Mouse (Mus musculus) spleen, adult 2 months (tissue): ENCODE results near the gene Trmt112. TPM values are rescaled to one million over a fixed set of nuclear protein-coding genes. Genes with fewer than 3 reads are reported as not detected.

Experiments
- DNase-seq, 2 experiments: peaks; one replicate each; pipeline versions ENCODE4 v3.0.0 to v3.0.0-alpha.2; 2012 to 2021; ENCODE audit warnings: low spot score in 2 of 2, low read depth in 1 of 2
- H3K27ac ChIP-seq: fragments of 200-500 bp; 2 replicates; pipeline ENCODE4 v1.5.1; 2012; ENCODE audit warnings: low read length, inconsistent platforms; ENCODE audit not compliant: insufficient read depth
- H3K27me3 ChIP-seq: fragments of 200-500 bp; 2 replicates; pipeline ENCODE4 v1.6.1; 2012; ENCODE audit warnings: mild to moderate bottlenecking, moderate library complexity, low read length, inconsistent platforms; ENCODE audit not compliant: control insufficient read depth, insufficient read depth
- H3K36me3 ChIP-seq: fragments of 200-500 bp; 2 replicates; pipeline ENCODE4 v1.6.1; 2012; ENCODE audit warnings: mild to moderate bottlenecking, low read length, inconsistent platforms; ENCODE audit not compliant: control insufficient read depth, insufficient read depth
- H3K4me1 ChIP-seq: fragments of 200-500 bp; 2 replicates; pipeline ENCODE4 v1.6.1; 2011; ENCODE audit warnings: inconsistent platforms; ENCODE audit not compliant: control insufficient read depth, insufficient read depth, insufficient read length
- H3K4me3 ChIP-seq: fragments of 200-500 bp; 2 replicates; pipeline ENCODE4 v1.5.1; 2011; ENCODE audit warnings: mild to moderate bottlenecking, inconsistent platforms; ENCODE audit not compliant: insufficient read depth, insufficient read length; ENCODE audit errors: extremely low read depth
- CTCF ChIP-seq: fragments of 200-500 bp; IDR thresholded peaks from 2 replicates; pipeline ENCODE4 v1.5.1; 2011; ENCODE audit warnings: mild to moderate bottlenecking, inconsistent platforms; ENCODE audit not compliant: insufficient read depth, insufficient read length, insufficient replicate concordance; ENCODE audit errors: extremely low read depth
- POLR2A ChIP-seq: fragments of 200-500 bp; IDR thresholded peaks from 2 replicates; pipeline ENCODE4 v1.6.1; 2011; ENCODE audit warnings: low read depth, low read length, inconsistent platforms
- WGBS: fragments of 180-500 bp; shearing (Covaris S2); methylation state at CpG from one replicate; pipeline ENCODE4 v1.1.7; 2018; 5-methylcytosine and 5-hydroxymethylcytosine counted together
- polyA plus RNA-seq: library from polyadenylated mRNA; depleted of rRNA; stranded (reverse); fragments of >200 nt; gene quantifications from 2 replicates; pipeline ENCODE4 v1.2.3, GENCODE M21; 2012

Trmt112 gene
- polyA plus RNA-seq, 1 experiment = 135 TPM

DNA sequence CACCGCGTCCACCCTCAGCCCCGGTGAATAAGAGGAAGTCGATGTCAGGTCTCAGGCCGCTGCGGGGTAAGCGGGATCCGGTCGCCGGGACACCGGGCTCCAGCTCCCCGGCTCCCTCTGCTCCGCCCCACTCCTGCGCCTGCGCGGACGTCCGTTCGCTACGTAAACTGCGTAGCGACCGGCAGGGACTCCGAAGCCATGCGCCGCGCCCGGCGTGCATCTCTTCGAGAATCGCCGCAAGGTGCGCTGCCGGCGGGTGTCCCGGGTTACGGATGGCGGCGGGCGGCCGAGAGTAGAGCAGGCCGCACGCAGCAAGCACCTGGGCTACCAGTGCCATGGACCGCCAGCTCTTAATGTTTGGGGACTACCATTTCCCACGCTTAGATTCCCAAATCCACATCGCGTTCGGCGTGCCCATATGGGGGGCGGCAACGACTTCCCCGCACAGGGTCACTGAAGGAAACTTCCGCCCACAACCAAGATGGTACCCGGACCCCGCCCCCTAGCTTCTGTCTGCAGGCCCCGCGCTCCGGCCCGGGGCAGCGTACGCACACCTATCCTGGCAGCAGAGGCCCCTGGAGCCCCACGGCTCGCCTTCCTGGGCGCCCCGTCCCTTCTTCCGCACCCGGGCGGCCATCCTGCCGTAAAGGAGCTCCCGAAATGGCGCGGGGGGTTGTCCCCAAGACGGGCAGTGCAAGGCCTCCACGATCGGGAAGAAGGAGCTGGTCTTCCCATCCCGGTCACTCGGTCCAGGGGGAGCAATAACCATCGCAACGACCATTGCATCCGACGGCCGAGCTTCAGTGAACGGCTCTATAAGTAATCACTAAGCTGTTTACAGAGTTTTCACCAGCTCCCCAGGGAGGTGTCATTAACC, 32.1 kb downstream of the Trmt112 start, which contains the start of gene Bad:
TSS of gene Bad (plus strand) at position 490 of the 877 bp plus-strand sequence.
- Histone ChIP-seq H3K27me3 (no peaks in the 10 kb centered on the region), H3K36me3 (no peaks in the 10 kb centered on the region), H3K4me1 (peaks cover 2% of the 10 kb centered on the region), H3K4me3 (peak within 1 kb of the TSS; percentile 69), H3K27ac (peak within 1 kb of the TSS; percentile 81)
- DNase-seq = peak; percentile 86 to 88
- TF ChIP-seq CTCF (no peak), POLR2A (no peak)
- WGBS = under 1% methylated on average over 83 of the region's 83 CpGs

DNA sequence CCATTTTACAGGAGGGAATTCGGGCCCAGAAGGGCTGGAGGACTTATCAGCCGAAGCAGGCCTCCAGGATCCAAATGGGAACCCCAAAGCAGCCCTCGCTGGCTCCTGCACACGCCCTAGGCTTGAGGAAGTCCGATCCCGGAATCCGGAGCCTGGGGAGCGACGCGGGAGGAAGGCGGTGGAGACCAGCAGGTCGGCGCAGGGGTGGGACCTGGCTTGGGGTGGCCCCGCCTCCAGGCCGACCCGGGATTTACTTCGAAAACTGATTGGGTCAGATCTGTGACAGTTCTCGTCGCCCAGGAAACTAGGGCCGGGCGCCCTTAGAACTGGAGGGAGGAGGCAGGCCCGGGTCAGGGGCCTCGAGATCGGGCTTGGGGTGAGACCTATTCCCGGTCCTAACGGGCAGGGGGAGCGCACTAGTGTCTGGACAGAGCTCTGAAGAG, 32.8 kb downstream of the Trmt112 start, which contains the start of gene Gpr137:
TSS of gene Gpr137 (minus strand) at position 232 of the 443 bp plus-strand sequence.
- WGBS = under 1% methylated on average over 27 of the region's 27 CpGs
- Histone ChIP-seq H3K4me1 (peaks cover 2% of the 10 kb centered on the region), H3K27ac (peak within 1 kb of the TSS; percentile 81), H3K27me3 (no peaks in the 10 kb centered on the region), H3K36me3 (no peaks in the 10 kb centered on the region), H3K4me3 (peak within 1 kb of the TSS; percentile 69)
- peak; percentile 72 to 92 for DNase-seq
- TF ChIP-seq POLR2A (peak; percentile 47; the same call in 1 of the 2 replicates), CTCF (no peak)

DNA sequence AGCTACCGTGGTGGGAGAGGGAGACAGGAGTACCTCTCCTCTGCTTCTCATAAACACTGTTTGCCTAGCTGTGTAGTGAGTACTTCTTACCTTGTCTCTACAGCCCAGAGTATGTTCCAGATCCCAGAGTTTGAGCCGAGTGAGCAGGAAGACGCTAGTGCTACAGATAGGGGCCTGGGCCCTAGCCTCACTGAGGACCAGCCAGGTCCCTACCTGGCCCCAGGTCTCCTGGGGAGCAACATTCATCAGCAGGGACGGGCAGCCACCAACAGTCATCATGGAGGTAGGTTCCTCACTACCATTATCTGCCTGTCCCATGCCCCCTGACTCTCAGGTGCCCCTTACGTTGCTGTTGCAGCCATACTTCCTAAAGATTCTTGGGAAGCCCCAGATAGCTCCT, 33.3 kb downstream of the Trmt112 start:
- 0 out of 2 replicates have a peak overlapping the region, but pooled peaks have one; percentile 15 for H3K27ac ChIP-seq
- TF ChIP-seq POLR2A (no peak), CTCF (no peak)
- no peaks in the 10 kb centered on the region for H3K27me3 ChIP-seq
- no peak for DNase-seq
- 46% methylated on average over 5 of the region's 5 CpGs for WGBS
- H3K4me1 ChIP-seq = peaks cover 2% of the 10 kb centered on the region
- no peaks in the 10 kb centered on the region for H3K36me3 ChIP-seq
- peak overlapping the region; percentile 47; the same call in 1 of the 2 replicates for H3K4me3 ChIP-seq

DNA sequence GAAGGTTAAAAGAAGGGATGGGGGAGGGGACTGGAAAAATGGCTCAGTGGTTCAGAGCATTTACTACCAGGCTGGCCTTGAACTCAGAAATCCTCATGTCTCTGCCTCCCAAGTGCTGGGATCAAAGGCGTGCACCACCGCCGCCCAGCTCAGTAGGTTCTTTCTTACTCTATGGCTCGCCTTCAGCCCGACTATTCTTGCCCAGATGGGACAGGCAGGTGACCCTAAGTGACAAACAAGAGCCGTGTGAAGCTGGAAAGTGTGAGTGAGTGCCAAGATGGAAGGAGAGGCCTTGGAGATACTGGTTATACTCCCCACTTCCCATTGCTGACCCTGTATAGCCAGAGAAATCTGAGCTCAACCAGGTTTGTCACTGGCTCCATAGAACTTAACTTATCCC, 34.2 kb downstream of the Trmt112 start:
- WGBS = 96% methylated on average over 6 of the region's 6 CpGs
- Histone ChIP-seq H3K36me3 (no peaks in the 10 kb centered on the region), H3K27ac (no peak overlapping the region), H3K4me3 (no peak overlapping the region), H3K27me3 (no peaks in the 10 kb centered on the region), H3K4me1 (peaks cover 2% of the 10 kb centered on the region)
- no peak for TF ChIP-seq CTCF
- TF ChIP-seq POLR2A = no peak
- DNase-seq = no peak

DNA sequence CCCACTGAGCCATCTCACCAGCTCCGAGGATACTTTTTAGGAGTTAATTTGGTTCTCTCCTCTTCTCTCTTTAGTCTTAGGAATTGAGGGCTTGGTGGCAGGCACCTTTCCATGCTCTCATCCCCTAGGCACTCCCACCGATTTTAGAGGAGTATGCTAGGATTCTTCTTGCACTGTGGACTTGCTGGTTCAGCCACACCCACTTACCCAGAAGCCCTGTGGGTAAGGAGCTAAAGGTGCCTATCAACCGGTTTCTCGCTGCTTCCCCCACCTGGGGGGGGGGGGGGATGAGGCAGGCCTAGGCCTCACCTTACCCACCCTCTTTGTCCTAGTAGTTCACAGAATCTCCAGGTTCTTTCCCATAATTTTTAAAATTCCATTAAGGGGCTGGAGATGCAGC, 38.2 kb downstream of the Trmt112 start:
- H3K4me3 ChIP-seq = no peak overlapping the region
- no peaks in the 10 kb centered on the region for H3K36me3 ChIP-seq
- TF ChIP-seq POLR2A (no peak), CTCF (no peak)
- H3K4me1 ChIP-seq = peaks cover 5% of the 10 kb centered on the region; the same call in 1 of the 2 replicates
- no peaks in the 10 kb centered on the region for H3K27me3 ChIP-seq
- H3K27ac ChIP-seq = no peak overlapping the region
- DNase-seq = no peak
- 76% methylated on average over 4 of the region's 4 CpGs for WGBS

DNA sequence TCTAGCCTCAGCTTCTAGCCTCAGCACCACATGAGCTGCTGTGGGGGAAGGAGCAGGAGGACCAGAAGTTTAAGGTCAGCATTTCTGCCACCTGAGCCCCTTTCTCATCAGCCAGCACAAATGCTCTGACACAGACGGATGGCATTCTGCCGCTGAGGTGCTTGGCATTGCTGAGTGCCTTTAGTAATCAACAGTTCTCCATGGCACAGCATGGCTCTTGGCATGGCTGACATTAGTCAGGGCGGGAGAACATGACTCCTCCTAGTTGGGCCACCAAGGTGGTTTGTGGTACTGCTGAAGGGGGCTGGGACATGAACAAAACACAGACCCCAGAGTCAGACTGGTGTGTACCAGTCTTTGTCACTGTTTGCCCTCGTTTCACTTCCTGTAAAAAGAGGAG, 38.7 kb downstream of the Trmt112 start:
- WGBS = 84% methylated on average over 4 of the region's 4 CpGs
- TF ChIP-seq POLR2A (no peak), CTCF (no peak)
- Histone ChIP-seq H3K27ac (no peak overlapping the region), H3K27me3 (no peaks in the 10 kb centered on the region), H3K4me1 (peaks cover 5% of the 10 kb centered on the region; the same call in 1 of the 2 replicates), H3K36me3 (no peaks in the 10 kb centered on the region), H3K4me3 (no peak overlapping the region)
- DNase-seq = no peak
